Mouse (Mus musculus): Measurements from ENCODE around the gene Dhx16. TPM values are rescaled to one million over a fixed set of nuclear protein-coding genes. Genes with fewer than 3 reads are reported as not detected.

Dhx16 gene
- polyA plus RNA-seq (2012; rRNA removed) (44.8 and 46.0 TPM in 2 replicates), polyA plus RNA-seq (2014; fragmentation: Nextera tagmentation; extraction: Ambion mirVana) (25.5 and 30.2 TPM in 2 replicates)

DNA sequence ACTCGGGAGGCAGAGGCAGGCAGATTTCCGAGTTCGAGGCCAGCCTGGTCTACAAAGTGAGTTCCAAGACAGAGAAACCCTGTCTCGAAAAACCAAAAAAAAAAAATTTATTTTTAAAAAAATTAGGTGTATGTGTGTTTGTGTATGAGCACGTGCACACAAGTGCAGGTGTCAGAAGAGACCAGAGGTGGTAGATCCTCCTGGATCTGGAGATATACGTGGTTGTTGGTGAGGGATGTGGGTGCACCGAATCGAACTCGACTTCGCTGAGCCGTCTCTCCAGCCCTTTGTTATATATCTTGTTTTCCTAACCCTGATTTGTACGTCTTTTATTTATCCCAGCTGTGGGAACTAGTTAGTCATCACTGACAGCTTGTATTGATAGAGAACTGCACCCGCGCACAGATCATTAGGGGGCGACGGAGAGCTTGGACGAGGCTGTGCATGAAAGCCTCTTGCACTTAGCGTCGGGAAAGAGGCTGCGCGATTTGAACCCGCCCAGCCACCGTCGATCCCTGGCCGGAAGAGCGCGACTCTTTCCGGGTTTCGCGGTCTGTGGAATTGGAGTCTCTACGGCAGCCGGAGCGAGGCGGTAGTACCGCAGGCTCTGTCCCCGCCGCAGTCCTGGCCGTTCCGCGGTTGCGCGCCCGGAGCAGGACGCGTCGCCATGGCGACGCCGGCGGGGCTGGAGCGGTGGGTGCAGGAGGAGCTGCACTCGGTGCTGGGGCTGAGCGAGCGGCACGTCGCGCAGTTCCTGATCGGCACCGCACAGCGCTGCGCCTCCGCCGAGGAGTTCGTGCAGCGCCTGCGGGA is at the start of gene Dhx16:
TSS of gene Dhx16 (plus strand) at position 575 of the 813 bp plus-strand sequence.
- peaks cover 18% of the 10 kb centered on the region for H3K36me3 ChIP-seq (replicated peaks; ENCODE audit: control insufficient read depth, insufficient read depth, low read depth)
- peak within 1 kb of the TSS; percentile 65 to 91 for H3K4me3 ChIP-seq (ENCODE audit: insufficient read depth in 1 of 2, low read depth in 2 of 2, low read length in 2 of 2)
- WGBS (ENCODE audit: insufficient replicate concordance), result 5% methylated on average over 66 of the region's 66 CpGs
- H3K9me3 ChIP-seq (ENCODE audit: control insufficient read depth, low read length), result no peaks in the 10 kb centered on the region
- H3K4me1 ChIP-seq (replicated peaks; ENCODE audit: control insufficient read depth in 2 of 2, insufficient read depth in 2 of 2, low read length in 1 of 2), result peaks cover 4 to 8% of the 10 kb centered on the region in 2 experiments; a peak in 2 of 4 replicates
- ATAC-seq (ENCODE audit: insufficient read depth) (peak; percentile 91), DNase-seq (ENCODE audit: low read depth in 3 of 3, low spot score in 3 of 3) (peak; percentile 88 to 91 (median 89))
- no peaks in the 10 kb centered on the region for H3K27me3 ChIP-seq (ENCODE audit: control insufficient read depth, insufficient read depth, low read length)
- TF ChIP-seq EP300 (IDR thresholded peaks at IDR 0.05; ENCODE audit: low read depth) (peak; percentile 39; the same call in 1 of the 2 replicates), CTCF (IDR thresholded peaks at IDR 0.05; ENCODE audit: low read depth) (peak; percentile 94)
- peak within 1 kb of the TSS; percentile 40; the same call in 1 of the 2 replicates for H3K27ac ChIP-seq
- H3K4me2 ChIP-seq (ENCODE audit: low read depth), result peak within 1 kb of the TSS; percentile 79
- H3K9ac ChIP-seq (replicated peaks), result peak within 1 kb of the TSS; percentile 79

DNA sequence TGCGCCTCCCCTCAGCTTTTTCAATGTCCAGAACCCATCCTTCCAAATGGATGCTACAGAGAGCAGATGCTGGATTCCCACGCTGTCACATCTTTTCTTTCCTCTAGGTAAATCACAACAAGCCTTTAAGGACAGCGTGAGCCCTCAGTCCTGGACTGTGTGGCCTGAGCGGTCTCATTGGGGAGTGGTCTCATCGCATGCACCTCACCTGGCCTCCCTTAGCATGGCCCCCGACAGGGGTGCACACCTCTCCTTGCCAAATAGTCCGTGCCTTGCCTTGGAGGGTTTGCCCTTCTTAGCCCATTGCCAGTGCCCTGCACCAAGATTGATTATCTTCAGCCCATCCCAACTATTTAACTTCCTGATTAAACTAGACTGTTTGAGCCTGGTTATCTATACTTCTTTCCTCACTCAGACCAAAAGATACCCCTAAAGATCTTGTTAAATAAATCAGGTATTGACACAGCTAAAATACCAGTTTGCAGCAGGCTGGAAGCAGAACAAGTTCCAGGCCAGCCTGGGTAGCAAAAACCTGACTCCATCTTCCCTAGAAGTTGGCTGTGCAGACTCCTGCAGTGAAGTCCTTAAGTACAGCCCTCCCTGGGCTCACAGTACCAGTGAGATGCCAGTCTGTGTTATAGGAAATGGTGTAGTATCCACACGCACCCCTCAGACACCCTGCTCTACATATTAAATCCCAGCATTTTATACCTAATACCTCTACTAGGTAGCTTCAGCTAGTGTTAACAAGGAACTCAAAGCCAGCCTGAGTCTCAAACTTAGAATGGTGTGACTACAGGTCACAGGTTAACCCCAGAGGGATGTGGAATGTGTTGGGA is 47.0 kb upstream of the Dhx16 start:
- no peak for DNase-seq (ENCODE audit: low read depth in 3 of 3, low spot score in 3 of 3)
- TF ChIP-seq EP300 (IDR thresholded peaks at IDR 0.05; ENCODE audit: low read depth) (no peak), CTCF (IDR thresholded peaks at IDR 0.05; ENCODE audit: low read depth) (no peak)
- ATAC-seq (ENCODE audit: insufficient read depth), result no peak
- H3K9ac ChIP-seq (replicated peaks), result peak overlapping the region; percentile 21; the same call in 1 of the 2 replicates
- no peak overlapping the region for H3K4me3 ChIP-seq (ENCODE audit: insufficient read depth in 1 of 2, low read depth in 2 of 2, low read length in 2 of 2)
- H3K36me3 ChIP-seq (replicated peaks; ENCODE audit: control insufficient read depth, insufficient read depth, low read depth), result peaks cover 54% of the 10 kb centered on the region
- H3K27ac ChIP-seq, result no peak overlapping the region; the same call in 1 of the 2 replicates
- no peak overlapping the region for H3K4me2 ChIP-seq (ENCODE audit: low read depth)
- WGBS (ENCODE audit: insufficient replicate concordance), result 69% methylated on average over 8 of the region's 8 CpGs
- peaks cover 13 to 22% of the 10 kb centered on the region in 2 experiments for H3K4me1 ChIP-seq (replicated peaks; ENCODE audit: control insufficient read depth in 2 of 2, insufficient read depth in 2 of 2, low read length in 1 of 2)
- H3K27me3 ChIP-seq (ENCODE audit: control insufficient read depth, insufficient read depth, low read length), result no peaks in the 10 kb centered on the region
- H3K9me3 ChIP-seq (ENCODE audit: control insufficient read depth, low read length), result no peaks in the 10 kb centered on the region

DNA sequence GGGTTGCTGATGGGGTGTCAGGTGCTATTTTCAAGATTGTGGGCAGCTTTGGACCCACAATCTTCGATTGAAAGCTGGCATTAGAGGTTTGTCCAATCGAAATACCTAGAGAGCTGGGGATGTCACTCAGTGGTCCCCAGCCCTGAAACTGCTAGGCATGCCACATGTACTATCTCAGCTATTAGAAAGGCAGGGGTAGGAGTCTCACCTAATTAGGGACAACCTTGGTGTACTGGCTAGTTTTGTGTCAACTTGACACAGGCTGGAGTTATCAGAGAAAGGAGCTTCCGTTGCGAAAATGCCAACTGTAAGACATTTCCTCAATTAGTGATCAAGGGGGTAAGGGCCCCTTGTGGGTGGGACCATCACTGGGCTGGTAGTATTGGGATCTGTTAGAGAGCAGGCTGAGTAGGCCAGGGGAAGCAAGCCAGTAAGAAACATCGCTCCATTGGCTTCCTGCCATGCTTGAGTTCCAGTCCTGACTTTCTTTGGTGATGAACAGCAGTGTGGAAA is 46.3 kb upstream of the Dhx16 start:
- WGBS (ENCODE audit: insufficient replicate concordance), result 14% methylated on average over 5 of the region's 5 CpGs
- Histone ChIP-seq H3K9me3 (ENCODE audit: control insufficient read depth, low read length) (no peaks in the 10 kb centered on the region), H3K27me3 (ENCODE audit: control insufficient read depth, insufficient read depth, low read length) (no peaks in the 10 kb centered on the region), H3K4me1 (replicated peaks; ENCODE audit: control insufficient read depth in 2 of 2, insufficient read depth in 2 of 2, low read length in 1 of 2) (peaks cover 13 to 22% of the 10 kb centered on the region in 2 experiments), H3K27ac (peak overlapping the region; percentile 17; the same call in 1 of the 2 replicates), H3K4me3 (ENCODE audit: insufficient read depth in 1 of 2, low read depth in 2 of 2, low read length in 2 of 2) (no peak overlapping the region), H3K36me3 (replicated peaks; ENCODE audit: control insufficient read depth, insufficient read depth, low read depth) (peaks cover 48% of the 10 kb centered on the region), H3K9ac (replicated peaks) (peak overlapping the region; percentile 21; the same call in 1 of the 2 replicates), H3K4me2 (ENCODE audit: low read depth) (no peak overlapping the region)
- no peak for DNase-seq (ENCODE audit: low read depth in 3 of 3, low spot score in 3 of 3)
- TF ChIP-seq CTCF (IDR thresholded peaks at IDR 0.05; ENCODE audit: low read depth) (no peak), EP300 (IDR thresholded peaks at IDR 0.05; ENCODE audit: low read depth) (no peak)
- ATAC-seq (ENCODE audit: insufficient read depth), result no peak

DNA sequence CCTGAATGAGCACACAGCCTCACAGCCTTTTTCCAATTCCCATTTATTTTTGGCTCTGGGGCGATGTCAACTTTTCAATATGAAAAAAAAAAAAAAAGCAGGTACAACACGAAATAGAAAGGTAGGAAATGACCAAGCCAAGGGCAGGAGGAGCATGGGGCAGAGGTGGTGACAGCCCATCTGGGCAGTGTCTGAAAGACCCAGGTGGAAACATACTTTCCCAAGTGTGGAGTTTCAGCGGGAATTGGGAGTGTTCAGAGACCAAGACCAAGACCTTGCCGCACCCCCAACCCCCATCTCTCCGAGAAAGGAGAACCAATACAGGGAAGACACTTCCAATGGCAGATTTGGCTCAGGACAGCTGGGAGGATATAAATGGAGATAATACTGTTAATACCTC is 45.7 kb upstream of the Dhx16 start:
- Histone ChIP-seq H3K9me3 (ENCODE audit: control insufficient read depth, low read length) (no peaks in the 10 kb centered on the region), H3K36me3 (replicated peaks; ENCODE audit: control insufficient read depth, insufficient read depth, low read depth) (peaks cover 48% of the 10 kb centered on the region), H3K27me3 (ENCODE audit: control insufficient read depth, insufficient read depth, low read length) (no peaks in the 10 kb centered on the region), H3K4me1 (replicated peaks; ENCODE audit: control insufficient read depth in 2 of 2, insufficient read depth in 2 of 2, low read length in 1 of 2) (peaks cover 18 to 27% of the 10 kb centered on the region in 2 experiments), H3K4me2 (ENCODE audit: low read depth) (peak overlapping the region; percentile 11; the same call in 1 of the 2 replicates), H3K27ac (peak overlapping the region; percentile 18; the same call in 1 of the 2 replicates), H3K9ac (replicated peaks) (no peak overlapping the region), H3K4me3 (ENCODE audit: insufficient read depth in 1 of 2, low read depth in 2 of 2, low read length in 2 of 2) (no peak overlapping the region)
- TF ChIP-seq CTCF (IDR thresholded peaks at IDR 0.05; ENCODE audit: low read depth) (no peak), EP300 (IDR thresholded peaks at IDR 0.05; ENCODE audit: low read depth) (no peak)
- WGBS (ENCODE audit: insufficient replicate concordance), result 40% methylated on average over 5 of the region's 5 CpGs
- no peak for ATAC-seq (ENCODE audit: insufficient read depth)
- DNase-seq (ENCODE audit: low read depth in 3 of 3, low spot score in 3 of 3), result no peak
